Mouse (Mus musculus): ENCODE results near the gene Tcf23. TPM values are rescaled to one million over a fixed set of nuclear protein-coding genes. Genes with fewer than 3 reads are reported as not detected.
"Not testable (repeated sequence)": the region's sequence is repeated elsewhere in the genome, so short reads cannot be mapped to it uniquely, and the experiment has no call there.

Tcf23 gene
- polyA plus RNA-seq, 1 experiment from 2014 or later: not detected

DNA sequence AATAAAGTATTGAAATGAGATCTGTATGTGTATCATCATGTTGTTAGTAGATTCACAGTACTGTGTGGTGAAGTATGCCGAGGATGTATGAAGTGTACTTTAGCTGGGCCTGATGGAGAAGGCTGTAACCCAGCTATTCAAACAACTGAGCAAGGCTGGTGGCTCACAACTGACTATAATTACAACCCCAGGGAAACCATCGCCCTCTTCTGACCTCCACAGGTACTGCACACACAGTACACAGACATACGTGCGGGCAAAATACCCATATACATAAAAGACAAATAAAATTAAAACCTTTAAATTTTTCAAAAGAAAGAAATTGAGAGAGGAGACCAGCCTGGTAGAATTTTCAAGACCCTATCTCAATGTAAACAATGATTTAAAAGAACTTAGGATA, 33.1 kb downstream of the Tcf23 start:
- no peak overlapping the region for H3K9ac ChIP-seq (replicated peaks; ENCODE audit: low read depth, low read length)
- WGBS: 80% methylated on average over 4 of the region's 4 CpGs
- H3K27me3 ChIP-seq (replicated peaks; ENCODE audit: control insufficient read depth, insufficient read depth, low read length): no peaks in the 10 kb centered on the region
- ATAC-seq: no peak
- H3K36me3 ChIP-seq (ENCODE audit: control insufficient read depth, insufficient read depth): no peaks in the 10 kb centered on the region
- no peak overlapping the region for H3K27ac ChIP-seq (ENCODE audit: low read length)
- H3K9me3 ChIP-seq (ENCODE audit: control insufficient read depth, low read length): no peaks in the 10 kb centered on the region
- no peaks in the 10 kb centered on the region for H3K4me1 ChIP-seq (replicated peaks; ENCODE audit: control insufficient read depth, insufficient read depth, low read length)
- no peak overlapping the region for H3K4me3 ChIP-seq (replicated peaks; ENCODE audit: low read length)
- no peak overlapping the region for H3K4me2 ChIP-seq (ENCODE audit: low read length)

DNA sequence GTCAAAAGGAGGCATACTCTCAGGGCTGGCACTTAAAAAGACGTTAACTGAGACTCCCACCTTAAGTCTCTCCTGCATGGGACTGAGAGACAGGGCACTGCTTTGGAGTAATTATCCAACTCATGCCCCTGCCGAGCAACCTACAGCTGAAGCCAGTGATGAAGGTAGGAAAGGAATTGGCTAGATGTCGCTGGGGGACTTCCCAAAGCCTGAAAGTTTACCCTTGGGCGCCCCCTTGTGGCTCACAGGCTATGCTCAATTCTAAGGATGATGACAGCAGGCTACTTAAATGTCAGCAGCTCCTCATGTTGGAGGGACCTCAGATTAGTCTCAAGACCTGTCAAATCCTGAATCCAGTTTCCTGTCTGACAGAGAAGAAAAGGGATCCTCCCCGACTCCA, 35.7 kb downstream of the Tcf23 start:
- Histone ChIP-seq H3K27ac (ENCODE audit: low read length) (no peak overlapping the region), H3K4me2 (ENCODE audit: low read length) (no peak overlapping the region), H3K4me3 (replicated peaks; ENCODE audit: low read length) (no peak overlapping the region), H3K9me3 (ENCODE audit: control insufficient read depth, low read length) (no peaks in the 10 kb centered on the region), H3K4me1 (replicated peaks; ENCODE audit: control insufficient read depth, insufficient read depth, low read length) (no peaks in the 10 kb centered on the region), H3K9ac (replicated peaks; ENCODE audit: low read depth, low read length) (no peak overlapping the region), H3K27me3 (replicated peaks; ENCODE audit: control insufficient read depth, insufficient read depth, low read length) (no peaks in the 10 kb centered on the region), H3K36me3 (ENCODE audit: control insufficient read depth, insufficient read depth) (no peaks in the 10 kb centered on the region)
- ATAC-seq: peak; percentile 74
- 3% methylated on average over 5 of the region's 5 CpGs for WGBS

DNA sequence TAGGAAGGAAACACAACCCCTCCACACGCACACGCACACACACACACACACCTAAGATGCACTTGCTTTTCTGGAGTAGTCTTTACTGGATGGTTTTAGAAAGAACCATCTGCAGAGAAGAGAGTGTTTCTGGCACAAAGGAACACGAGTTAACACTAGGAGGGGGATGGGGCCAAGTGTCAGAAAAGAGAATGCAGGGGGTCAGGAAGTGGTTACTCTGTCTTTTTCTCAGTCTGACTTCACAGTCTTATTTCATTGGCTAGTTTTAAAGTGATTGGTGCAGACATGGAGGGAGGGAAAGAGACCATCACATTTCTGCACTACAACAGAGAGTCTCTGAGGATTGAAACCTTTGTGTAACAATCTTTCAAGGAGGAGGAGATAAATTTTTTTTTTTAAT, 44.3 kb downstream of the Tcf23 start:
- no peak for ATAC-seq
- no peaks in the 10 kb centered on the region for H3K27me3 ChIP-seq (replicated peaks; ENCODE audit: control insufficient read depth, insufficient read depth, low read length)
- WGBS: 77% methylated on average over 3 of the region's 3 CpGs

DNA sequence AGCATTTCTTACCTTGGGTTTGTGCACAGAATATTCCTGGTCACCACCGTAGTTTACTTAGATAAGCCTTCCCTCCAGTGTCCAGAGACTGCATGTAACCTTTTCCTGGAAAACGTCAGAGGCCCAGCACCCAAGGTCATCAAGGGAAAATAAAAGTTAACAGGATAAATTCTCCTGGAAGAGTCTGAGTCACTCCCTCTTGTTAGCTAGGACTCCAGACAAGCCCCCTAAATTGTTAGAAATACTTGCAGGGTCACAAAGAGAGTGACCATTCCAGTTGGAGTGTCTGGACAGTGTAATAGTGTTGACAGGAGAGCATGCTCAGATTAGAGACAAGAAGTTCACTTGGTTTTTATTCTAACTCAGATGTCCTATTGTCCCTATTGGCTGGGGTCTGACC, 47.5 kb downstream of the Tcf23 start:
- Histone ChIP-seq H3K27ac (ENCODE audit: low read length) (no peak overlapping the region), H3K27me3 (replicated peaks; ENCODE audit: control insufficient read depth, insufficient read depth, low read length) (no peaks in the 10 kb centered on the region), H3K4me3 (replicated peaks; ENCODE audit: low read length) (no peak overlapping the region), H3K9ac (replicated peaks; ENCODE audit: low read depth, low read length) (no peak overlapping the region), H3K4me1 (replicated peaks; ENCODE audit: control insufficient read depth, insufficient read depth, low read length) (no peaks in the 10 kb centered on the region), H3K4me2 (ENCODE audit: low read length) (no peak overlapping the region), H3K9me3 (ENCODE audit: control insufficient read depth, low read length) (no peaks in the 10 kb centered on the region), H3K36me3 (ENCODE audit: control insufficient read depth, insufficient read depth) (no peaks in the 10 kb centered on the region)
- no peak for ATAC-seq
- 79% methylated on average over 2 of the region's 2 CpGs for WGBS

More for the DNA sequence above, 44.3 kb downstream of the Tcf23 start:
- no peak overlapping the region for H3K9ac ChIP-seq (replicated peaks; ENCODE audit: low read depth, low read length)
- no peaks in the 10 kb centered on the region for H3K36me3 ChIP-seq (ENCODE audit: control insufficient read depth, insufficient read depth)
- H3K9me3 ChIP-seq (ENCODE audit: control insufficient read depth, low read length): no peaks in the 10 kb centered on the region
- H3K27ac ChIP-seq (ENCODE audit: low read length): no peak overlapping the region
- no peak overlapping the region for H3K4me2 ChIP-seq (ENCODE audit: low read length)
- no peak overlapping the region for H3K4me3 ChIP-seq (replicated peaks; ENCODE audit: low read length)
- no peaks in the 10 kb centered on the region for H3K4me1 ChIP-seq (replicated peaks; ENCODE audit: control insufficient read depth, insufficient read depth, low read length)

GRCm38 (mm10) chr5:31021790-31022189, 53.3 kb downstream of the Tcf23 start:
- H3K4me3 ChIP-seq (replicated peaks; ENCODE audit: low read length); H3K27ac ChIP-seq (ENCODE audit: low read length); H3K9ac ChIP-seq (replicated peaks; ENCODE audit: low read depth, low read length); H3K36me3 ChIP-seq (ENCODE audit: control insufficient read depth, insufficient read depth); H3K9me3 ChIP-seq (ENCODE audit: control insufficient read depth, low read length); ATAC-seq; H3K4me2 ChIP-seq (ENCODE audit: low read length); H3K27me3 ChIP-seq (replicated peaks; ENCODE audit: control insufficient read depth, insufficient read depth, low read length); H3K4me1 ChIP-seq (replicated peaks; ENCODE audit: control insufficient read depth, insufficient read depth, low read length): not testable (repeated sequence)
- 90% methylated on average over 5 of the region's 5 CpGs for WGBS

- Histone ChIP-seq H3K27ac (ENCODE audit: low read length) (no peak overlapping the region), H3K27me3 (replicated peaks; ENCODE audit: control insufficient read depth, insufficient read depth, low read length) (no peaks in the 10 kb centered on the region), H3K4me3 (replicated peaks; ENCODE audit: low read length) (no peak overlapping the region), H3K9ac (replicated peaks; ENCODE audit: low read depth, low read length) (no peak overlapping the region), H3K4me2 (ENCODE audit: low read length) (no peak overlapping the region), H3K9me3 (ENCODE audit: control insufficient read depth, low read length) (no peaks in the 10 kb centered on the region), H3K4me1 (replicated peaks; ENCODE audit: control insufficient read depth, insufficient read depth, low read length) (no peaks in the 10 kb centered on the region), H3K36me3 (ENCODE audit: control insufficient read depth, insufficient read depth) (no peaks in the 10 kb centered on the region)
- no peak for ATAC-seq
- WGBS: 10% methylated on average over 1 of the region's 1 CpGs
These were observed 54.2 kb downstream of the Tcf23 start for GRCm38 (mm10) chr5:31022690-31023089.

- WGBS: 4% methylated on average over 4 of the region's 4 CpGs
- ATAC-seq: no peak
- no peaks in the 10 kb centered on the region for H3K27me3 ChIP-seq (replicated peaks; ENCODE audit: control insufficient read depth, insufficient read depth, low read length)
- H3K4me1 ChIP-seq (replicated peaks; ENCODE audit: control insufficient read depth, insufficient read depth, low read length): no peaks in the 10 kb centered on the region
- no peaks in the 10 kb centered on the region for H3K36me3 ChIP-seq (ENCODE audit: control insufficient read depth, insufficient read depth)
- H3K4me2 ChIP-seq (ENCODE audit: low read length): no peak overlapping the region
- H3K9me3 ChIP-seq (ENCODE audit: control insufficient read depth, low read length): no peaks in the 10 kb centered on the region
- H3K4me3 ChIP-seq (replicated peaks; ENCODE audit: low read length): no peak overlapping the region
- no peak overlapping the region for H3K27ac ChIP-seq (ENCODE audit: low read length)
- no peak overlapping the region for H3K9ac ChIP-seq (replicated peaks; ENCODE audit: low read depth, low read length)
These were observed 54.8 kb downstream of the Tcf23 start for GRCm38 (mm10) chr5:31023254-31023653.

DNA sequence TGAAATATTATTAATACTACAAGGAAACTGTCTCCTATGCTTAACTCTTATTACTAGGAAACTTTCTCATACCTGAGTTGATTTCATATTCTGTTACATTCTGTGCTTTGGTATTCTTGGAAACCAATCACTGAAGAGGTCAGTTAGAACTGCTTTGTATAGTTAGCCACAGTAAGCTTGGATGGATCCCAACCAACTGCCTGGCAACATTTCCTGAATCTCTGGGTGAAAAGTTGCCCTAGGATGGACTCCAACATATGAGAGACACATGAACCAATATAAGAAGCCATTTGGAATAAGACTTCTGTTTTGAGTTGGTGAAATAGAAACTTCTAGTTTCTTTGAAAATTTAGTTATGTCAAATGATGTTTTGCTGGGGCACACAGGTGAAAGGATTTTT, 56.2 kb downstream of the Tcf23 start:
- H3K9me3 ChIP-seq (ENCODE audit: control insufficient read depth, low read length): no peaks in the 10 kb centered on the region
- ATAC-seq: no peak
- H3K9ac ChIP-seq (replicated peaks; ENCODE audit: low read depth, low read length): no peak overlapping the region
- H3K27me3 ChIP-seq (replicated peaks; ENCODE audit: control insufficient read depth, insufficient read depth, low read length): no peaks in the 10 kb centered on the region
- H3K4me2 ChIP-seq (ENCODE audit: low read length): no peak overlapping the region
- H3K4me3 ChIP-seq (replicated peaks; ENCODE audit: low read length): no peak overlapping the region
- no peak overlapping the region for H3K27ac ChIP-seq (ENCODE audit: low read length)
- no peaks in the 10 kb centered on the region for H3K36me3 ChIP-seq (ENCODE audit: control insufficient read depth, insufficient read depth)
- H3K4me1 ChIP-seq (replicated peaks; ENCODE audit: control insufficient read depth, insufficient read depth, low read length): no peaks in the 10 kb centered on the region

Other genes with a start within 250 kb of the Tcf23 start
- gene Mapre3, start 154.0 kb upstream of the Tcf23 start, polyA plus RNA-seq (2015; fragmentation: Nextera tagmentation; extraction: Ambion mirVana): 98.6 and 118 TPM in 2 replicates
- 50.6 and 52.7 TPM in 2 replicates for gene Tmem214, start 100.7 kb upstream of the Tcf23 start, polyA plus RNA-seq (2015; fragmentation: Nextera tagmentation; extraction: Ambion mirVana)
- 22.7 and 23.3 TPM in 2 replicates for gene Agbl5, start 80.0 kb upstream of the Tcf23 start, polyA plus RNA-seq (2015; fragmentation: Nextera tagmentation; extraction: Ambion mirVana)
- gene Ost4, start 60.9 kb upstream of the Tcf23 start, polyA plus RNA-seq (2015; fragmentation: Nextera tagmentation; extraction: Ambion mirVana): 216 and 217 TPM in 2 replicates
- 13.5 and 20.5 TPM in 2 replicates for gene Emilin1, start 55.3 kb upstream of the Tcf23 start, polyA plus RNA-seq (2015; fragmentation: Nextera tagmentation; extraction: Ambion mirVana)
- gene Khk, start 47.2 kb upstream of the Tcf23 start, polyA plus RNA-seq (2015; fragmentation: Nextera tagmentation; extraction: Ambion mirVana): 6.3 and 7.7 TPM in 2 replicates
- gene Cgref1, start 23.1 kb upstream of the Tcf23 start, polyA plus RNA-seq (2015; fragmentation: Nextera tagmentation; extraction: Ambion mirVana): 15.8 and 29.0 TPM in 2 replicates
- 135 and 140 TPM in 2 replicates for gene Preb, start 8.3 kb upstream of the Tcf23 start, polyA plus RNA-seq (2015; fragmentation: Nextera tagmentation; extraction: Ambion mirVana)
- gene Atraid, start 79.7 kb downstream of the Tcf23 start, polyA plus RNA-seq (2015; fragmentation: Nextera tagmentation; extraction: Ambion mirVana): 155 and 158 TPM in 2 replicates
- gene Slc5a6, start 80.3 kb downstream of the Tcf23 start, polyA plus RNA-seq (2015; fragmentation: Nextera tagmentation; extraction: Ambion mirVana): 15.7 and 18.2 TPM in 2 replicates
- gene Cad, start 86.1 kb downstream of the Tcf23 start, polyA plus RNA-seq (2015; fragmentation: Nextera tagmentation; extraction: Ambion mirVana): 19.8 and 20.1 TPM in 2 replicates
- gene Dnajc5g, start 137.6 kb downstream of the Tcf23 start, polyA plus RNA-seq (2015; fragmentation: Nextera tagmentation; extraction: Ambion mirVana): not detected in 2 replicates
- 1.6 and 1.9 TPM in 2 replicates for gene Slc30a3, start 139.6 kb downstream of the Tcf23 start, polyA plus RNA-seq (2015; fragmentation: Nextera tagmentation; extraction: Ambion mirVana)
- not detected in 2 replicates for gene Trim54, start 148.1 kb downstream of the Tcf23 start, polyA plus RNA-seq (2015; fragmentation: Nextera tagmentation; extraction: Ambion mirVana)
- not detected in 2 replicates for gene Ucn, start 170.2 kb downstream of the Tcf23 start, polyA plus RNA-seq (2015; fragmentation: Nextera tagmentation; extraction: Ambion mirVana)
- 49.4 and 50.1 TPM in 2 replicates for gene Mpv17, start 185.6 kb downstream of the Tcf23 start, polyA plus RNA-seq (2015; fragmentation: Nextera tagmentation; extraction: Ambion mirVana)
- 1.8 and 2.5 TPM in 2 replicates for gene Gm29609, start 211.2 kb downstream of the Tcf23 start, polyA plus RNA-seq (2015; fragmentation: Nextera tagmentation; extraction: Ambion mirVana)
- 72.1 and 79.4 TPM in 2 replicates for gene Gtf3c2, start 211.5 kb downstream of the Tcf23 start, polyA plus RNA-seq (2015; fragmentation: Nextera tagmentation; extraction: Ambion mirVana)
- 131 and 139 TPM in 2 replicates for gene Snx17, start 224.6 kb downstream of the Tcf23 start, polyA plus RNA-seq (2015; fragmentation: Nextera tagmentation; extraction: Ambion mirVana)
- 91.0 and 93.4 TPM in 2 replicates for gene Eif2b4, start 224.8 kb downstream of the Tcf23 start, polyA plus RNA-seq (2015; fragmentation: Nextera tagmentation; extraction: Ambion mirVana)
- gene Zfp513, start 233.6 kb downstream of the Tcf23 start, polyA plus RNA-seq (2015; fragmentation: Nextera tagmentation; extraction: Ambion mirVana): 13.0 and 14.7 TPM in 2 replicates